Mouse (Mus musculus) hindbrain, embryonic 10.5 days (tissue): Measurements from ENCODE around the gene Aloxe3. TPM values are rescaled to one million over a fixed set of nuclear protein-coding genes. Genes with fewer than 3 reads are reported as not detected.
A peak's percentile ranks its signal among the peaks of the same experiment; 100 is the strongest.
"Not testable (repeated sequence)": the region's sequence is repeated elsewhere in the genome, so short reads cannot be mapped to it uniquely, and the experiment has no call there.

Experiments used
- DNase-seq: peaks from one replicate; pipeline ENCODE4 v3.0.0-alpha.2; 2017; ENCODE audit warnings: low spot score
- H3K27ac ChIP-seq: fragments of 300-500 bp; sonication (generic); 2 replicates; pipeline ENCODE4 v1.5.1; 2016; ENCODE audit warnings: mild to moderate bottlenecking, moderate library complexity
- H3K27me3 ChIP-seq: fragments of 300-500 bp; sonication (generic); 2 replicates; pipeline ENCODE4 v1.6.1; 2016; ENCODE audit warnings: mild to moderate bottlenecking; ENCODE audit not compliant: poor library complexity, insufficient read depth, severe bottlenecking
- H3K36me3 ChIP-seq: fragments of 300-500 bp; sonication (generic); 2 replicates; pipeline ENCODE4 v1.6.1; 2016; ENCODE audit warnings: mild to moderate bottlenecking, moderate library complexity
- H3K4me1 ChIP-seq: fragments of 300-500 bp; sonication (generic); replicated peaks from 2 replicates; pipeline ENCODE4 v1.6.1; 2016; ENCODE audit warnings: mild to moderate bottlenecking
- H3K4me3 ChIP-seq: fragments of 300-500 bp; sonication (generic); 2 replicates; pipeline ENCODE4 v1.5.1; 2016; ENCODE audit warnings: mild to moderate bottlenecking, moderate library complexity
- H3K9me3 ChIP-seq: fragments of 300-500 bp; sonication (generic); 2 replicates; pipeline ENCODE4 v1.6.1; 2016; ENCODE audit warnings: mild to moderate bottlenecking, moderate library complexity
- WGBS: fragments of 180-500 bp; shearing (Covaris S2); methylation state at CpG from one replicate; pipeline ENCODE4 v1.1.7; 2016; 5-methylcytosine and 5-hydroxymethylcytosine counted together
- polyA plus RNA-seq: library from polyadenylated mRNA; unstranded; fragments of >200 nt; fragmentation: Nextera tagmentation; extraction: Ambion mirVana; gene quantifications from 2 replicates; pipeline ENCODE4 v1.2.1, GENCODE M21; 2016

Aloxe3 gene
- polyA plus RNA-seq, 1 experiment from 2014 or later = 0.22 TPM

- Histone ChIP-seq H3K27me3 (no peaks in the 10 kb centered on the region), H3K4me1 (peaks cover 44% of the 10 kb centered on the region), H3K27ac (peak overlapping the region; percentile 100), H3K9me3 (no peaks in the 10 kb centered on the region), H3K4me3 (peak overlapping the region; percentile 100), H3K36me3 (peaks cover 33% of the 10 kb centered on the region)
- no peak for DNase-seq
- 11% methylated on average over 25 of the region's 25 CpGs for WGBS
Observed at GRCm38 (mm10) chr11:69088856-69089615, 36.7 kb upstream of the Aloxe3 start.

GRCm38 (mm10) chr11:69089616-69090290 lies 35.9 kb upstream of the Aloxe3 start:
- H3K9me3 ChIP-seq = no peaks in the 10 kb centered on the region
- peaks cover 51% of the 10 kb centered on the region for H3K4me1 ChIP-seq
- no peaks in the 10 kb centered on the region for H3K27me3 ChIP-seq
- no peak for DNase-seq
- H3K36me3 ChIP-seq = peaks cover 33% of the 10 kb centered on the region
- H3K4me3 ChIP-seq = peak overlapping the region; percentile 100
- H3K27ac ChIP-seq = peak overlapping the region; percentile 100
- WGBS = 93% methylated on average over 12 of the region's 12 CpGs

- DNase-seq = no peak
- H3K9me3 ChIP-seq = no peaks in the 10 kb centered on the region
- no peak overlapping the region for H3K27ac ChIP-seq
- 71% methylated on average over 6 of the region's 6 CpGs for WGBS
- H3K4me1 ChIP-seq = peaks cover 56% of the 10 kb centered on the region
- peaks cover 33% of the 10 kb centered on the region for H3K36me3 ChIP-seq
- no peaks in the 10 kb centered on the region for H3K27me3 ChIP-seq
- peak overlapping the region; percentile 100 for H3K4me3 ChIP-seq
Observed at GRCm38 (mm10) chr11:69090367-69090766, 35.3 kb upstream of the Aloxe3 start.

DNA sequence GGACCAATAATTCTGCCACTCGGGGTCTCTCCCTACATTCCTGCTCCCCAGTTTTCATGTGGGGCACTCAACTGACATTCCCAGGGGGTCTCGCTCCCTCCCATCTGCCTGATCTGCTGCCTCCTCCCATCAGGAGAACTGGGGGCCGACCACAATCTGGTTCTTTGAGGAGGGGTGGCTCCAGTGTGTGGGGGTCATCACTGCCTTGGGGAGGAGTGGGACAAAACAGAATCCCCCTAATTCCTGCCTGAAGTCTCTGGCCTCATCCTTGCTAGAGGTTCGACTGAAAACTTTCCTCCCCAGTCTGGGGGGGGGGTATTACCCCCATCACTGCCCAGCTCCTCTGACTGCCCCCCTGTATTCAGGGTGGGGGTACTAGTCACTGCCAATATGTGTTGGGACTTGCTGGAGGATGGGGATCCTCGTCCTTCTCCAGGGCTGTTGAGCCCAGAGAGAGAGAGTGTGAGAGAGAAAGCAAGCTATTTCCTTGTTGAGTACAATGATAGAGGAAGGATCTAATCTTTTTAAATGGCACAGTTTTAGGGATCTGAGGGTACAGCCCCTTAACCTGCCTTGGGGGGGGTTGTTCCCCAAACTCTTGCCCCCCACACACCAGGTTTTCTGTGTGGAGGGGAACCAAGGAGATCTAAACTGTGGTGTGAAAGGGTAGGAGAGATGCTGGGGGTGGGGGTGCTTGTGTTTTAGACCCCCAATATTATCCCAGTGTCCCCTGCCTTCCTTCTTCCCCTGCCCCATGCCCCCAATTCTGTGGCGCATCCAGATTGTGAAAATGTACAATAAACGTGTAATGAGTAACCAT lies 33.9 kb upstream of the Aloxe3 start:
- no peak overlapping the region for H3K27ac ChIP-seq
- no peak for DNase-seq
- H3K4me1 ChIP-seq = peaks cover 70% of the 10 kb centered on the region
- peaks cover 33% of the 10 kb centered on the region for H3K36me3 ChIP-seq
- H3K9me3 ChIP-seq = no peaks in the 10 kb centered on the region
- 64% methylated on average over 7 of the region's 7 CpGs for WGBS
- H3K27me3 ChIP-seq = no peaks in the 10 kb centered on the region
- H3K4me3 ChIP-seq = no peak overlapping the region

DNA sequence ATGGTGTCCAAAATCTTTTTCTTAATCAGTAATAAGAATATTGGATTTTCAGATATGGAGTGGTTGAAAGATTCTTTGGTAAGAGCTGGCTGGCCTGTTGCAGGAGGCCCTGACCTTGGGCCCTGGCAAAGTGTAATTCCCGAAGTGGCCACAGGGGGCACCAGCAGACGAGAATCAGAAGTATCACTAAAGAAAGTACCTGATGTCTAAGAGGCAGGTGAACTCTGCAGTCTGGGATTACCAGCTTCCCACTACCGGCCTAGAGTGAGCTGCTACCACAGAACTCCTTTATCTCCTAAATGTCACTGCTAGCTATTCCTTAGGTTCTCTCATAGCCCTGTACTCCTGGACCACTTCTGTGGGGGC lies 33.3 kb upstream of the Aloxe3 start:
- peak; percentile 86 for DNase-seq
- Histone ChIP-seq H3K4me3 (no peak overlapping the region), H3K27ac (no peak overlapping the region), H3K9me3 (no peaks in the 10 kb centered on the region), H3K27me3 (no peaks in the 10 kb centered on the region), H3K36me3 (peaks cover 33% of the 10 kb centered on the region), H3K4me1 (peaks cover 71% of the 10 kb centered on the region)
- 8% methylated on average over 3 of the region's 3 CpGs for WGBS

DNA sequence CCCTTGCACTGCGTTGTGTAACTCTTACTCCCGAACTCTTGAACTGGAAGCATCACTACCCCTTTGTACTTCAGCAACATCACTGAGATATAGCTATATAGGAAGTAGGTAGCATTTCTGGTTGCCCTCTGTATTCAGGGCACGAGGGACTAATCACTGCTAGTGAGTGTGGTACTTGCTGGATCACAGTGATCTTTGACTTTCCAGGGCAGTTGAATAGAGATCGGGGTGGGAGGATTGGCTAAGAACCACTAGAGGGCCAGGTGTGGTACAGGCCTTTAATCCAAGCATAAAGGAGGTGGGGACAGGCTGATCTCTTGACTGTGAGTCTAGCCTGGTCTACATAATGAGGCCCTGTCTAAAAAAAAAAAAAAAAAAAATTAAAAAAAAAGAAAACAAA lies 32.8 kb upstream of the Aloxe3 start:
- Histone ChIP-seq H3K4me1 (peaks cover 72% of the 10 kb centered on the region), H3K36me3 (peaks cover 33% of the 10 kb centered on the region), H3K4me3 (no peak overlapping the region)

DNA sequence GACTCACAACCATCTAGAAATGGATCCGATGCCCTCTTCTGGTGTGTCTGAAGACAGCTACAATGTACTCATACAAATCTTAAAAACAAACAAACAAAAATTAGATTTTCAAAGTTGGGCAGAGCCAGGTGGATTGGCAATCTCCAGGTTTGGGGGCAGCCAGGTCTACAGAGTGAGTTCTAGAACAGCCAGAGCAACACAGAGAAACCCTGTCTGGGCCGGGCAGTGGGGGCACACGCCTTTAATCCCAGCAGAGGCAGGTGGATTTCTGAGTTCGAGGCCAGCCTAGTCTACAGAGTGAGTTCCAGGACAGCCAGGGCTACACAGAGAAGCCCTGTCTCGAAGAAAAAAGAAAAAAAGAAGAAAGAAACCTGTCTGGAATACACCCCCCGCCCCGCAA lies 31.8 kb upstream of the Aloxe3 start:
- not testable (repeated sequence) for H3K27me3 ChIP-seq, DNase-seq, H3K4me3 ChIP-seq, H3K9me3 ChIP-seq, H3K27ac ChIP-seq
- WGBS = 92% methylated on average over 7 of the region's 7 CpGs
- Histone ChIP-seq H3K4me1 (peaks cover 73% of the 10 kb centered on the region), H3K36me3 (peaks cover 33% of the 10 kb centered on the region)

More for the DNA sequence above, 32.8 kb upstream of the Aloxe3 start:
- DNase-seq = no peak
- H3K27me3 ChIP-seq = no peaks in the 10 kb centered on the region
- H3K27ac ChIP-seq = no peak overlapping the region
- 91% methylated on average over 4 of the region's 4 CpGs for WGBS
- H3K9me3 ChIP-seq = no peaks in the 10 kb centered on the region

DNA sequence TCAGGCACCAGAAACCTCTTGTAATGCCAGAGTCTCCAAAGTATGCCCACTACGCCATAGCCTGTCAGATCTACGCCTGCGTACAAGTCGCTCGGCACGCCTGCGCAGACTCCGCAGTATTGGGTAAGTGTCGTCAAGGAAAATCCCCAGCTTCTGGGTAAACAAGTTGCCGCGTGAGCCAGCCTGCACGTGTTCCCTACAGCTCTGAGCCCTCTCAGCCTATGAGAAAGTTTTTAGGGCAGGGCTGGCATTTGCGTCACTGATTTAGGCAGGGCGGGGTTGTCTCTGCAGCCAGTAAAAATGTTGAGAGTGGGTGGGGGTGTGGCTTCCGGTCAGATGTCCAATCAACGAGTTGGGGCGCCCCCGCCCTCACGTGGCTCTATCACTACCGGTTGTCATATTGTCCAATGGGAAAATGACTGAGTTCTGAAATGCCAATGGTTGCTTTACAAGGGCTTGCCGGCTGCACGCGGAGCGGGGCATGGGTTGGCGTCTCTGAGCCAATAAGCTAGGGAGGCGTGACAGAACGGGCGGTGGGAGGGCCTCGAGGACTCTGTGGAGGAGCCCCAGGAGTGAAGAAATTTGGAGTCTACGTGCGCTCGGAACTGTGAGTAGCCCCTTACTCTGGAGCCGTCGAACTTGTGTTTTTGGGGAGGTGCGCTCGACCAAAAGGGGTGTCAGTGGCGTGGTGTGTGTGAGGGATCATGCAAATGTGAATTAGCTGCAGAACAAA lies 30.8 kb upstream of the Aloxe3 start, which contains the start of gene Per1:
Gene Per1, plus strand, starts transcription at position 521 of the 733 bp plus-strand sequence.
- under 1% methylated on average over 37 of the region's 37 CpGs for WGBS
- peak; percentile 99 for DNase-seq
- peak within 1 kb of the TSS; percentile 77 for H3K27ac ChIP-seq

DNA sequence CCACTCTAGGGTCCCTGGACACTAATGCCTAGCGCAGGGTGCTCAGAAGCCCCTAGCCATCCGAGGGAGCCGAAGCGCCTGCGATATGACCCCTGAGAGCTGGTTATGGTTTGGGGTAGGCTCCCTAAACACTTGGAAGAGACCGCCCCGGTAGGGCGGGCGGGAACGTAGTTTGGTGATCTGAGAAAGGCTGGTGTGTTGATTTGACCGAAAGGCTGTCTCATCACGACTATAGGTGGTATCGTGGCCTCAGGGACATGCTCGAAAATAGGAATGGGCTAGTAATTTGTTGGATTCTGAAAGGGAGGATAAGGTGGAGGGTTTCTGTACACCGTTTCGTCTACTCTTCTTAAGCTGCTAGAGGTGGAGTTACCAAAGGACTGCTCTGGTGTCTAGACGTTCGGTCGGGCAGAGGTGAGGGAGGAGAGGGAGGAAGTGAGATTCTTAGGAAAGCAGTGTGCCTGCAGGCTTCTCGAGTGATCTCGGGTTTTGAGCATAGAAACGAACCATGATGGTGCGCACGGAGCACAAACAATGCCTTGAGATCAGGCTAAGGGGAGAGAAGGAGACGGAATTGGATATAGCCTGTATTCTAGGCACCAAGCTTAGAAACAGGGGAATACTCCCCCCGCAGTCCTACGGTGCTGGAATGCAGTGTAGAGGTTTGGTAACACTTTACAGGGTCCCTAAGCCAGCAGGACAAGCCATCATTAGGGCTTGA lies 30.0 kb upstream of the Aloxe3 start:
- peaks cover 74% of the 10 kb centered on the region for H3K4me1 ChIP-seq
- WGBS = 4% methylated on average over 27 of the region's 27 CpGs

More for the DNA sequence above, 30.8 kb upstream of the Aloxe3 start, which contains the start of gene Per1:
- peaks cover 73% of the 10 kb centered on the region for H3K4me1 ChIP-seq
- H3K36me3 ChIP-seq = peaks cover 29% of the 10 kb centered on the region
- no peaks in the 10 kb centered on the region for H3K9me3 ChIP-seq
- no peaks in the 10 kb centered on the region for H3K27me3 ChIP-seq
- peak within 1 kb of the TSS; percentile 71 for H3K4me3 ChIP-seq

GRCm38 (mm10) chr11:69096360-69096986 lies 29.2 kb upstream of the Aloxe3 start:
- no peaks in the 10 kb centered on the region for H3K9me3 ChIP-seq
- no peaks in the 10 kb centered on the region for H3K27me3 ChIP-seq
- H3K4me3 ChIP-seq = peak overlapping the region; percentile 71
- 18% methylated on average over 9 of the region's 9 CpGs for WGBS
- H3K27ac ChIP-seq = peak overlapping the region; percentile 85
- peaks cover 22% of the 10 kb centered on the region for H3K36me3 ChIP-seq
- no peak for DNase-seq
- H3K4me1 ChIP-seq = peaks cover 75% of the 10 kb centered on the region

More for the DNA sequence above, 30.0 kb upstream of the Aloxe3 start:
- Histone ChIP-seq H3K27me3 (no peaks in the 10 kb centered on the region), H3K27ac (peak overlapping the region; percentile 77), H3K36me3 (peaks cover 22% of the 10 kb centered on the region), H3K9me3 (no peaks in the 10 kb centered on the region), H3K4me3 (peak overlapping the region; percentile 71)
- no peak for DNase-seq
